Mouse (Mus musculus) hindbrain, embryonic 13.5 days (tissue): ENCODE data around the gene Lrrn4cl. TPM values are rescaled to one million over a fixed set of nuclear protein-coding genes. Genes with fewer than 3 reads are reported as not detected.
"Not testable (repeated sequence)": the region's sequence is repeated elsewhere in the genome, so short reads cannot be mapped to it uniquely, and the experiment has no call there.

Experiments used
- ATAC-seq: fragments of 200-750 bp; cut with Nextera tagmentation; 2 replicates; pipeline ENCODE4 v1.8.0; 2017; ENCODE audit warnings: moderate TSS enrichment; ENCODE audit not compliant: low FRiP score
- H3K27ac ChIP-seq: fragments of 300-500 bp; sonication (generic); 2 replicates; pipeline ENCODE4 v1.5.1; 2015; ENCODE audit warnings: inconsistent platforms, mild to moderate bottlenecking, moderate library complexity
- H3K27me3 ChIP-seq: fragments of 300-500 bp; sonication (generic); 2 replicates; pipeline ENCODE4 v1.6.1; 2015; ENCODE audit warnings: mild to moderate bottlenecking, inconsistent platforms
- H3K36me3 ChIP-seq: fragments of 300-500 bp; sonication (generic); 2 replicates; pipeline ENCODE4 v1.6.1; 2015; ENCODE audit warnings: mild to moderate bottlenecking, inconsistent platforms
- H3K4me1 ChIP-seq: fragments of 300-500 bp; sonication (generic); replicated peaks from 2 replicates; pipeline ENCODE4 v1.6.1; 2015; ENCODE audit warnings: inconsistent platforms
- H3K4me2 ChIP-seq: fragments of 300-500 bp; sonication (generic); 2 replicates; pipeline ENCODE4 v1.6.1; 2015; ENCODE audit warnings: inconsistent platforms, mild to moderate bottlenecking, moderate library complexity
- H3K4me3 ChIP-seq: fragments of 300-500 bp; sonication (generic); 2 replicates; pipeline ENCODE4 v1.5.1; 2015; ENCODE audit warnings: mild to moderate bottlenecking, inconsistent platforms
- H3K9ac ChIP-seq: fragments of 300-500 bp; sonication (generic); 2 replicates; pipeline ENCODE4 v1.6.1; 2015; ENCODE audit warnings: mild to moderate bottlenecking, inconsistent platforms
- H3K9me3 ChIP-seq: fragments of 300-500 bp; sonication (generic); 2 replicates; pipeline ENCODE4 v1.6.1; 2016; ENCODE audit warnings: inconsistent platforms
- WGBS: fragments of 180-500 bp; shearing (Covaris S2); methylation state at CpG from one replicate; pipeline ENCODE4 v1.1.7; 2015; 5-methylcytosine and 5-hydroxymethylcytosine counted together
- microRNA-seq: library from miRNA; unstranded; fragments of <30 nt; microRNA quantifications from one replicate; pipeline ENCODE4, GENCODE M21; 2016
- polyA plus RNA-seq: library from polyadenylated mRNA; unstranded; fragments of >200 nt; fragmentation: Nextera tagmentation; extraction: Ambion mirVana; gene quantifications from 2 replicates; pipeline ENCODE4 v1.2.1, GENCODE M21; 2015

The Lrrn4cl gene
- polyA plus RNA-seq, 1 experiment from 2014 or later, result 1.0 TPM

- Histone ChIP-seq H3K4me1 (peaks cover 48% of the 10 kb centered on the region), H3K9me3 (no peaks in the 10 kb centered on the region), H3K27me3 (no peaks in the 10 kb centered on the region), H3K4me2 (peak within 1 kb of the TSS; percentile 96), H3K27ac (peak within 1 kb of the TSS; percentile 89), H3K4me3 (peak within 1 kb of the TSS; percentile 79), H3K36me3 (peaks cover 31% of the 10 kb centered on the region), H3K9ac (peak within 1 kb of the TSS; percentile 91)
- ATAC-seq, result peak; percentile 34
- WGBS, result 2% methylated on average over 54 of the region's 54 CpGs
Observed at GRCm38 (mm10) chr19:8892829-8893766, 42.5 kb downstream of the Lrrn4cl start, which contains the start of gene Ints5. TSS of gene Ints5 (plus strand) at chr19:8893005.

- H3K9ac ChIP-seq, result 0 out of 2 replicates have a peak overlapping the region, but pooled peaks have one; percentile 77
- 95% methylated on average over 9 of the region's 9 CpGs for WGBS
Observed at GRCm38 (mm10) chr19:8895397-8895960, 44.9 kb downstream of the Lrrn4cl start.

GRCm38 (mm10) chr19:8896231-8896630 lies 45.7 kb downstream of the Lrrn4cl start:
- not testable (repeated sequence) for H3K27me3 ChIP-seq, H3K27ac ChIP-seq, ATAC-seq, H3K4me2 ChIP-seq, H3K9me3 ChIP-seq, H3K4me3 ChIP-seq
- 93% methylated on average over 5 of the region's 5 CpGs for WGBS
- Histone ChIP-seq H3K9ac (peak overlapping the region; percentile 77; the same call in 1 of the 2 replicates), H3K4me1 (peaks cover 54% of the 10 kb centered on the region), H3K36me3 (peaks cover 24% of the 10 kb centered on the region)

More at GRCm38 (mm10) chr19:8895397-8895960, 44.9 kb downstream of the Lrrn4cl start:
- peaks cover 31% of the 10 kb centered on the region for H3K36me3 ChIP-seq
- no peak for ATAC-seq
- no peaks in the 10 kb centered on the region for H3K27me3 ChIP-seq
- no peaks in the 10 kb centered on the region for H3K9me3 ChIP-seq
- H3K27ac ChIP-seq, result no peak overlapping the region
- H3K4me1 ChIP-seq, result peaks cover 53% of the 10 kb centered on the region
- no peak overlapping the region for H3K4me3 ChIP-seq
- H3K4me2 ChIP-seq, result no peak overlapping the region

- 22% methylated on average over 21 of the region's 21 CpGs for WGBS
- peaks cover 29% of the 10 kb centered on the region for H3K36me3 ChIP-seq
Observed at GRCm38 (mm10) chr19:8897211-8897864, 46.8 kb downstream of the Lrrn4cl start.

GRCm38 (mm10) chr19:8897865-8898495 lies 47.4 kb downstream of the Lrrn4cl start, which contains the start of gene Ganab:
TSS of gene Ganab (plus strand) at chr19:8898071.
- peak; percentile 98 for ATAC-seq
- WGBS, result under 1% methylated on average over 53 of the region's 53 CpGs
- H3K9me3 ChIP-seq, result no peaks in the 10 kb centered on the region
- H3K27ac ChIP-seq, result peak within 1 kb of the TSS; percentile 90
- H3K4me2 ChIP-seq, result peak within 1 kb of the TSS; percentile 90
- peaks cover 34% of the 10 kb centered on the region for H3K36me3 ChIP-seq
- H3K4me1 ChIP-seq, result peaks cover 54% of the 10 kb centered on the region
- H3K4me3 ChIP-seq, result peak within 1 kb of the TSS; percentile 94
- peak within 1 kb of the TSS; percentile 93 for H3K9ac ChIP-seq
- no peaks in the 10 kb centered on the region for H3K27me3 ChIP-seq

More at GRCm38 (mm10) chr19:8897211-8897864, 46.8 kb downstream of the Lrrn4cl start:
- not testable (repeated sequence) for H3K9me3 ChIP-seq, H3K27me3 ChIP-seq
- Histone ChIP-seq H3K9ac (peak overlapping the region; percentile 77), H3K4me1 (peaks cover 56% of the 10 kb centered on the region), H3K27ac (peak overlapping the region; percentile 85), H3K4me2 (peak overlapping the region; percentile 90), H3K4me3 (peak overlapping the region; percentile 94)
- peak; percentile 72 for ATAC-seq

GRCm38 (mm10) chr19:8898576-8898975 lies 48.0 kb downstream of the Lrrn4cl start:
- Histone ChIP-seq H3K4me2 (peak overlapping the region; percentile 90), H3K9me3 (no peaks in the 10 kb centered on the region), H3K36me3 (peaks cover 40% of the 10 kb centered on the region), H3K27me3 (no peaks in the 10 kb centered on the region), H3K9ac (peak overlapping the region; percentile 93), H3K4me1 (peaks cover 49% of the 10 kb centered on the region), H3K27ac (peak overlapping the region; percentile 90), H3K4me3 (peak overlapping the region; percentile 94)
- 15% methylated on average over 13 of the region's 13 CpGs for whole genome bisulfite sequencing
- ATAC-seq, result no peak

GRCm38 (mm10) chr19:8899079-8899478 lies 48.5 kb downstream of the Lrrn4cl start:
- H3K36me3 ChIP-seq, result peaks cover 44% of the 10 kb centered on the region
- H3K4me2 ChIP-seq, result peak overlapping the region; percentile 90
- no peaks in the 10 kb centered on the region for H3K9me3 ChIP-seq
- H3K27me3 ChIP-seq, result no peaks in the 10 kb centered on the region
- no peak for ATAC-seq
- 65% methylated on average over 3 of the region's 3 CpGs for WGBS
- H3K4me1 ChIP-seq, result peaks cover 44% of the 10 kb centered on the region
- H3K9ac ChIP-seq, result peak overlapping the region; percentile 93
- peak overlapping the region; percentile 94 for H3K4me3 ChIP-seq
- no peak overlapping the region for H3K27ac ChIP-seq

GRCm38 (mm10) chr19:8903412-8903811 lies 52.8 kb downstream of the Lrrn4cl start:
- no peaks in the 10 kb centered on the region for H3K27me3 ChIP-seq
- no peaks in the 10 kb centered on the region for H3K9me3 ChIP-seq
- no peak overlapping the region for H3K4me3 ChIP-seq
- no peak overlapping the region for H3K4me2 ChIP-seq
- no peak overlapping the region for H3K27ac ChIP-seq
- H3K9ac ChIP-seq, result no peak overlapping the region
- H3K4me1 ChIP-seq, result peaks cover 18% of the 10 kb centered on the region
- peaks cover 60% of the 10 kb centered on the region for H3K36me3 ChIP-seq
- 95% methylated on average over 5 of the region's 5 CpGs for WGBS
- no peak for ATAC-seq

Small RNA genes lying within 50 kb of the gene (microRNA-seq; reads per million reads assigned to microRNA genes)
- gene Mir5136, result not detected

Other genes with a start within 250 kb of the Lrrn4cl start
- gene Slc22a6, start 232.7 kb upstream of the Lrrn4cl start, polyA plus RNA-seq, result 8.3 and 9.8 TPM in 2 replicates
- 0.51 and 0.71 TPM in 2 replicates for gene Chrm1, start 187.0 kb upstream of the Lrrn4cl start, polyA plus RNA-seq
- 153 and 163 TPM in 2 replicates for gene Slc3a2, start 127.4 kb upstream of the Lrrn4cl start, polyA plus RNA-seq
- gene Wdr74, start 114.9 kb upstream of the Lrrn4cl start, polyA plus RNA-seq, result 82.6 and 89.9 TPM in 2 replicates
- 1.9 and 3.0 TPM in 2 replicates for gene 1700092M07Rik, start 110.0 kb upstream of the Lrrn4cl start, polyA plus RNA-seq
- 120 and 128 TPM in 2 replicates for gene Stx5a, start 109.4 kb upstream of the Lrrn4cl start, polyA plus RNA-seq
- gene Nxf1, start 93.7 kb upstream of the Lrrn4cl start, polyA plus RNA-seq, result 168 and 170 TPM in 2 replicates
- 257 and 258 TPM in 2 replicates for gene Tmem223, start 79.8 kb upstream of the Lrrn4cl start, polyA plus RNA-seq
- 38.1 and 38.6 TPM in 2 replicates for gene Tmem179b, start 76.3 kb upstream of the Lrrn4cl start, polyA plus RNA-seq
- gene Taf6l, start 64.4 kb upstream of the Lrrn4cl start, polyA plus RNA-seq, result 27.1 and 30.1 TPM in 2 replicates
- gene Polr2g, start 52.2 kb upstream of the Lrrn4cl start, polyA plus RNA-seq, result 153 and 163 TPM in 2 replicates
- 8.0 and 8.4 TPM in 2 replicates for gene Zbtb3, start 48.2 kb upstream of the Lrrn4cl start, polyA plus RNA-seq
- 60.4 and 61.4 TPM in 2 replicates for gene Ttc9c, start 31.4 kb upstream of the Lrrn4cl start, polyA plus RNA-seq
- 5.8 and 6.3 TPM in 2 replicates for gene Hnrnpul2, start 30.8 kb upstream of the Lrrn4cl start, polyA plus RNA-seq
- not detected in 2 replicates for gene AC129217.1, start 21.0 kb upstream of the Lrrn4cl start, polyA plus RNA-seq
- 82.9 and 84.0 TPM in 2 replicates for gene Bscl2, start 13.3 kb upstream of the Lrrn4cl start, polyA plus RNA-seq
- 346 and 374 TPM in 2 replicates for gene Gng3, start 11.6 kb upstream of the Lrrn4cl start, polyA plus RNA-seq
- 162 TPM in 2 replicates for gene Ubxn1, start 20.7 kb downstream of the Lrrn4cl start, polyA plus RNA-seq
- 71.0 and 72.3 TPM in 2 replicates for gene Uqcc3, start 30.2 kb downstream of the Lrrn4cl start, polyA plus RNA-seq
- gene Lbhd1, start 33.0 kb downstream of the Lrrn4cl start, polyA plus RNA-seq, result 45.3 and 57.7 TPM in 2 replicates
- not detected in 2 replicates for gene Gm49403, start 33.2 kb downstream of the Lrrn4cl start, polyA plus RNA-seq
- 56.5 and 61.6 TPM in 2 replicates for gene 1810009A15Rik, start 38.1 kb downstream of the Lrrn4cl start, polyA plus RNA-seq
- gene Gm49416, start 38.2 kb downstream of the Lrrn4cl start, polyA plus RNA-seq, result not detected in 2 replicates
- 34.3 and 34.6 TPM in 2 replicates for gene Ints5, start 42.2 kb downstream of the Lrrn4cl start, polyA plus RNA-seq
- 91.7 and 95.9 TPM in 2 replicates for gene Ganab, start 47.3 kb downstream of the Lrrn4cl start, polyA plus RNA-seq
- 89.7 and 91.8 TPM in 2 replicates for gene B3gat3, start 69.6 kb downstream of the Lrrn4cl start, polyA plus RNA-seq
- gene Rom1, start 78.6 kb downstream of the Lrrn4cl start, polyA plus RNA-seq, result 1.6 and 1.8 TPM in 2 replicates
- gene Eml3, start 78.8 kb downstream of the Lrrn4cl start, polyA plus RNA-seq, result 9.4 and 11.3 TPM in 2 replicates
- 133 and 137 TPM in 2 replicates for gene Mta2, start 91.1 kb downstream of the Lrrn4cl start, polyA plus RNA-seq
- gene Tut1, start 103.1 kb downstream of the Lrrn4cl start, polyA plus RNA-seq, result 29.4 and 31.1 TPM in 2 replicates
- 344 and 348 TPM in 2 replicates for gene Eef1g, start 116.3 kb downstream of the Lrrn4cl start, polyA plus RNA-seq
- gene Ahnak, start 138.5 kb downstream of the Lrrn4cl start, polyA plus RNA-seq, result 5.7 and 6.4 TPM in 2 replicates
- gene Scgb1a1, start 237.2 kb downstream of the Lrrn4cl start, polyA plus RNA-seq, result not detected in 2 replicates